ENCODE assay signal across 22 mouse cellular contexts in genomic region chr9:13978842-13979241, GRCm38 (mm10).
DNase-seq lines count a peak whose midpoint lies in the region; ATAC-seq lines count a peak whose summit lies in the region.
"Had no signal": no experiment of that assay in that cellular context is flagged by ENCODE, and none has a peak within 500 bp of the region (broad histone marks: within the 10 kb centered on the region; RNA-seq: fewer than 3 reads in every experiment).

No protein-coding gene starts in this region.

- H3K4me1 ChIP-seq in limb, embryonic 13.5 days: no peaks in the 10 kb centered on the region
- H3K4me1 ChIP-seq in limb, embryonic 10.5 days: no peaks in the 10 kb centered on the region
- no peaks in the 10 kb centered on the region; the same call in 1 of the 2 replicates for H3K4me1 ChIP-seq in hindbrain, embryonic 14.5 days (replicated peaks; ENCODE audit: control insufficient read depth, insufficient read depth, low read length)
- peaks cover 8% of the 10 kb centered on the region for H3K4me1 ChIP-seq in neural tube, embryonic 12.5 days
- H3K4me1 ChIP-seq in kidney, embryonic 15.5 days: no peaks in the 10 kb centered on the region
- H3K4me1 ChIP-seq: midbrain, embryonic 15.5 days had no signal

- H3K36me3 ChIP-seq in limb, embryonic 13.5 days: no peaks in the 10 kb centered on the region
- H3K36me3 ChIP-seq in limb, embryonic 10.5 days: no peaks in the 10 kb centered on the region
- H3K36me3 ChIP-seq in hindbrain, embryonic 14.5 days (replicated peaks; ENCODE audit: control insufficient read depth, insufficient read depth): no peaks in the 10 kb centered on the region
- H3K36me3 ChIP-seq in neural tube, embryonic 12.5 days: no peaks in the 10 kb centered on the region
- no peaks in the 10 kb centered on the region for H3K36me3 ChIP-seq in kidney, embryonic 15.5 days
- H3K36me3 ChIP-seq: embryonic facial prominence, embryonic 15.5 days; midbrain, embryonic 15.5 days had no signal

- no peak overlapping the region for H3K9ac ChIP-seq in limb, embryonic 13.5 days
- no peak overlapping the region for H3K9ac ChIP-seq in hindbrain, embryonic 14.5 days
- no peak overlapping the region for H3K9ac ChIP-seq in neural tube, embryonic 12.5 days
- H3K9ac ChIP-seq in kidney, embryonic 15.5 days: no peak overlapping the region
- H3K9ac ChIP-seq: embryonic facial prominence, embryonic 15.5 days; forebrain, postnatal 0 days; midbrain, embryonic 15.5 days had no signal

- WGBS in limb, embryonic 13.5 days: 30% methylated on average over 6 of the region's 6 CpGs
- WGBS in limb, embryonic 10.5 days: 37% methylated on average over 6 of the region's 6 CpGs
- WGBS in hindbrain, embryonic 14.5 days: 31% methylated on average over 6 of the region's 6 CpGs
- WGBS in neural tube, embryonic 12.5 days: 10% methylated on average over 6 of the region's 6 CpGs
- WGBS in kidney, embryonic 15.5 days: 39% methylated on average over 6 of the region's 6 CpGs

- no peak overlapping the region for H3K4me2 ChIP-seq in limb, embryonic 13.5 days (replicated peaks)
- H3K4me2 ChIP-seq in hindbrain, embryonic 14.5 days (replicated peaks): no peak overlapping the region
- H3K4me2 ChIP-seq in neural tube, embryonic 12.5 days (replicated peaks): no peak overlapping the region
- H3K4me2 ChIP-seq in kidney, embryonic 15.5 days: no peak overlapping the region
- H3K4me2 ChIP-seq: embryonic facial prominence, embryonic 15.5 days; heart, embryonic 11.5 days; midbrain, embryonic 15.5 days had no signal

- DNase-seq in limb, embryonic 10.5 days (ENCODE audit: low spot score): no peak
- peak; percentile 26 for DNase-seq in embryo, embryonic 10 days (ENCODE audit: low spot score)
- no peak for DNase-seq in hindbrain, embryonic 14.5 days (ENCODE audit: low spot score)
- DNase-seq in kidney, postnatal 14 days: no peak
- no peak for DNase-seq in thymus, postnatal 25 days
- DNase-seq: adrenal gland, adult 8-10 months; B cell, adult 2 months; cerebellum, adult 9-10 months; forebrain, postnatal 0 days; heart, postnatal 14 days; kidney, adult 9 months; kidney, postnatal 4 days; layer of hippocampus, postnatal 36 days; liver; lung, postnatal 10 days; right cerebral cortex, postnatal 14 days had no signal

- H3K27me3 ChIP-seq in limb, embryonic 13.5 days: no peaks in the 10 kb centered on the region
- no peaks in the 10 kb centered on the region for H3K27me3 ChIP-seq in limb, embryonic 10.5 days (ENCODE audit: low read depth, poor library complexity, severe bottlenecking)
- H3K27me3 ChIP-seq in hindbrain, embryonic 14.5 days (ENCODE audit: control insufficient read depth, insufficient read depth, low read length): no peaks in the 10 kb centered on the region
- no peaks in the 10 kb centered on the region for H3K27me3 ChIP-seq in neural tube, embryonic 12.5 days (replicated peaks)
- no peaks in the 10 kb centered on the region for H3K27me3 ChIP-seq in kidney, embryonic 15.5 days
- H3K27me3 ChIP-seq: embryonic facial prominence, embryonic 15.5 days; midbrain, embryonic 15.5 days had no signal

- no peaks in the 10 kb centered on the region for H3K9me3 ChIP-seq in limb, embryonic 13.5 days
- no peaks in the 10 kb centered on the region for H3K9me3 ChIP-seq in limb, embryonic 10.5 days (replicated peaks)
- H3K9me3 ChIP-seq in hindbrain, embryonic 14.5 days (ENCODE audit: control insufficient read depth, low read length): no peaks in the 10 kb centered on the region
- no peaks in the 10 kb centered on the region for H3K9me3 ChIP-seq in neural tube, embryonic 12.5 days
- H3K9me3 ChIP-seq in kidney, embryonic 15.5 days (replicated peaks): no peaks in the 10 kb centered on the region
- H3K9me3 ChIP-seq: embryonic facial prominence, embryonic 15.5 days; midbrain, embryonic 15.5 days had no signal

- H3K4me3 ChIP-seq in limb, embryonic 13.5 days: no peak overlapping the region
- no peak overlapping the region for H3K4me3 ChIP-seq in limb, embryonic 10.5 days
- no peak overlapping the region for H3K4me3 ChIP-seq in hindbrain, embryonic 14.5 days (replicated peaks; ENCODE audit: low read length)
- no peak overlapping the region for H3K4me3 ChIP-seq in neural tube, embryonic 12.5 days
- no peak overlapping the region for H3K4me3 ChIP-seq in kidney, embryonic 15.5 days (replicated peaks)
- H3K4me3 ChIP-seq: embryonic facial prominence, embryonic 15.5 days; midbrain, embryonic 15.5 days had no signal

- 0 out of 2 replicates have a peak, but pooled peaks have one; percentile 40 for ATAC-seq in limb, embryonic 13.5 days (ENCODE audit: low FRiP score, low read depth)
- ATAC-seq in hindbrain, embryonic 14.5 days (ENCODE audit: low FRiP score): peak; percentile 40; the same call in 1 of the 2 replicates
- peak; percentile 70; the same call in 1 of the 2 replicates for ATAC-seq in neural tube, embryonic 12.5 days (ENCODE audit: low FRiP score, low read depth)
- no peak for ATAC-seq in kidney, embryonic 15.5 days (replicated peaks; ENCODE audit: low FRiP score)
- ATAC-seq: forebrain, postnatal 0 days; midbrain, embryonic 15.5 days had no signal

- H3K27ac ChIP-seq in limb, embryonic 13.5 days: no peak overlapping the region
- no peak overlapping the region for H3K27ac ChIP-seq in limb, embryonic 10.5 days
- no peak overlapping the region for H3K27ac ChIP-seq in hindbrain, embryonic 14.5 days
- no peak overlapping the region for H3K27ac ChIP-seq in neural tube, embryonic 12.5 days
- H3K27ac ChIP-seq in kidney, embryonic 15.5 days: no peak overlapping the region
- H3K27ac ChIP-seq: embryonic facial prominence, embryonic 15.5 days; midbrain, embryonic 15.5 days had no signal
